Mouse (Mus musculus): ENCODE data around the gene Cck.

Cck gene

DNA sequence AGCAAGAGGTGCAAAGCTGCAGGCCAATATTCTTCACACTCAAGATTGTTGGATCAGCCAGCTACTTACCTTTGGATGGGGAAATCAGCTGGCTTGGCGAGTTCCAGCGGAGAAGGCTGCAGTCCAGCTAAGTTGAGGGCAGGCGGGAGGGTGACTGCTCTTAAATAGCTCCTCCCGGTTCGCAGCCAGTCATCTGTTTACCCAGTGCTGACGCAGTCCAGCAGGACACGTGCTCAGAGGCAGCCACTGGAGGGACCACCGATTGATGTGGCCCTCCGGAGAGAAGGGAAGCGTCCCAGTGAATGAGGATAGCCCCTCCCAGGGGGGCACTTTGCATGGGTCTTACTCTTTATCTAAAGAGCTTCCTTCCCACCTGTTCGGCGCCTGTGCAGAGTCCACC, at the start of gene Cck:
TSS of gene Cck (minus strand) at position 166 of the 400 bp plus-strand sequence.
- DNase-seq, result peak; percentile 52

DNA sequence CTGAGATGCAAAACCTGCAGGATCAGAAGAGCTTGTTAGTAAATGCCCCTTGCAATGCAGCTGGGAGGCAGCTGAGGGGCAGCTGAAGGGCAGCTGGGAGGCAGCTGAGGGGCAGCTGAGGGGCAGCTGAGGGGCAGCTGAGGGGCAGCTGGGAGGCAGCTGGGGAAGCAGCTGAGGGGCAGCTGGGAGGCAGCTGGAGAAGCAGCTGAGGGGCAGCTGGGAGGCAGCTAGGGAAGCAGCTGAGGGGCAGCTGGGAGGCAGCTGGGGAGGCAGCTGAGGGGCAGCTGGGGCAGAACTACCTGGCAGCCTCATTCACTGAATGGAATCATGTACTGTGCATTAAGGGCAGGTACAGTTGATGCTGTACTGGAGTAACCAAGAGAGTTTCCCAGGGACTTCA, 46.0 kb upstream of the Cck start:
- DNase-seq, result no peak

DNA sequence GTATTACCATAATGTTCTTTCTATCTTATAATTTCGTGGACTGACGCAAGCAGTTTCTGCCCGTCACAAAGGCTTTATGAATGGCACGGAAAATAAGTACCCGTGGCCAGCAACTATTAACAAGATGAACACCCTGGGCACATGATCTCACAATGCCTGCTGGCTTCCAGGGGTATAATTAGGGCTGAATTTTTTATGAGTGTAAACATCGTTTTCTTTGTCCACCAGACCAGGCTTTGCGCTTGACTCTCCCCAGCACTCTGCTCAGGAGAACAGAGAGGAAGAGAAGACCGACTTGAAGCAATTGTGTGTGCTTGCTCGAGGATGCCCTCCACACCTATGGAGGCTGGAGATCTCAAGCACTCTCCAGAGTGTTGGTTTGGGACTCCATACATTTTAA, 37.1 kb upstream of the Cck start:
- DNase-seq, result no peak

DNA sequence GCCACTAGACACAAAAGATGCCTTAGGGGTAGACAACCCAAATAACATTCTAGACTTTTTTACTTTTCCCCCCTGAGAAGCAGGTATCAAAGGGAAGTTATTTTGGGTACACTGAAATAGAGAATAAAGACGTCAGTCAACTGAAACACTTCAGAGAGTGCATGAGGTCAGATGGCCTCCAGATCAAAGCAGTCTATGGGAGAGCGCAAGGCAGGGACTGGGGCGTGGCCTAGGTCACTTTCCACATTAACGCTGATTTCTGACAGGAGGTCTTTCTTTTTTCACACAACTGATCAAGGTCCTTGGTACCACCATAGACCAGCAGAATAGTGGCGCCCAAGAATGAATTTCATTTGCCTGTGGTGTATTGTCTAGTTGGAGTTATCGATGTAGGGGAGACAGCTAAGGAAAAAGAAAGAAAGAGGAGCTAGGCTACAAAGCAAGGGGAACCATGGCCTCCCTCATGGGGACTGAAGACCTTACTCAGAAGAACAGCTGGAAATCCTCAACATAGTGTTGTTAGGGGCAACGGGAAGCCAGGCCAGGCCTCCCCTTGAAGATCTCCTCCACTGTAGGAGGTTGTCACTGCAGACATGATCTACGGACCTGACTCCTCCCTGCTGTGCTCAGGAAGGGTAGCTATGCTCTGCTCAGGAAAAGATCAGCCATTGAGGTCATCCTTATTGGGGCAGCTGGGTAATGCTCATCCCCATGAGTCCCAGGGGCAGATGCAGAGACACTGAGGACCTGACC, 33.3 kb upstream of the Cck start:
- DNase-seq, result no peak

DNA sequence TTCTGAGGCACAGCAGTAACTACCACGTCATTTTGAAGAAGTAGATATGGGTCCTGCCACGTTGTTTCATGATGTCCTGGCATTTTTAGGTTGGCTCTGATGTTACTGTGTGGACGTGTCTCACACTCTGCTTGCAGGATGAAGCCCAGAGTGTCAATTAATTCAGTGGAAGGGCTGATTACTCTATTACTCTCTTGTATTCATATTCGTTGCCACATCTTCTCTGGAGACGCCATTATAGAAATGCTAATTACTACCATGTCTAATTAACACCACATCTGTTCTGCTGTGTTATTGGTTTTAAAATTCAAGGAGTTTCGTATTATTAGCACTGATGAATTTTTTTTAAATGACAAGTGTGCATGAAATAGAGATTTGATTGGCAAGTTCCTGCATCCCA, 30.7 kb upstream of the Cck start:
- DNase-seq, result no peak

DNA sequence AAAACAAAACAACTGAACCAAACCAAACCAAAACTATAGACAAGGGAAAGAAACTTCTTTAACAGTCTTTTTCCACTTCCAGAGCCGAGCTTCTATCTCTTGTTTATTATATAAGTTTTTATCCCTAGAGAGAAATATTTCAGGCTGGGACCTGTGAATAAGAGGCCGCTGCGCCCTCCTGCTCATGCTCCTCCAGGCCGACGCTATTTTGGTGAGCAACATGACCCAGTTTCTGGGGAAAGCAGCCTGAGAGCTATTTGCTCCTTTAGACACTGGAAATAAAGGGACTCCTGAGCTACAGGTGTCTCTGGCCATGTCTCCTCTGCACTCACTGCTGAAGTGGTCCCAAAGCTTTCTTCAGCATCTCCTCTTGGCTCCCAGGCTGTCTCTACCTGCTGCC, 24.6 kb upstream of the Cck start:
- DNase-seq, result no peak

DNA sequence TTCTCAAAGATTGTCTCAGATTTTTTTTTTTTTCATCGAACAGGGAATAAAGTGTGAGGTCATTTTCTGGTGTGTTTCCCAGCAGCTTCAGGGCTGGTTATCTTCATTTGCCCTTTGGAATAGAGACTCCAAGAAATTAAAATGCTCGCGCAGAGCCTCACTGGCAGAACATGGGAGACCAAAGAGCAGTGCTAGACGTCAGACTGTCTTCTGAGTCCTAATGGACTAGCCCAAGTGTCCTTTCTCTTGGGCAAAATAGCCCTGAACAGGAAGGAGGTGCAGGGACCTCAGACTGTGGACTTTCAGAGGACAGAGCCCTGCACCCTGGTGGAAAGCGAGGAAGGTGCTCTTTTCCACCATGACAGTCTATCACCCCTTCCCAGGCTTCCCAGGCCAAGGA, 19.0 kb upstream of the Cck start:
- DNase-seq, result no peak

DNA sequence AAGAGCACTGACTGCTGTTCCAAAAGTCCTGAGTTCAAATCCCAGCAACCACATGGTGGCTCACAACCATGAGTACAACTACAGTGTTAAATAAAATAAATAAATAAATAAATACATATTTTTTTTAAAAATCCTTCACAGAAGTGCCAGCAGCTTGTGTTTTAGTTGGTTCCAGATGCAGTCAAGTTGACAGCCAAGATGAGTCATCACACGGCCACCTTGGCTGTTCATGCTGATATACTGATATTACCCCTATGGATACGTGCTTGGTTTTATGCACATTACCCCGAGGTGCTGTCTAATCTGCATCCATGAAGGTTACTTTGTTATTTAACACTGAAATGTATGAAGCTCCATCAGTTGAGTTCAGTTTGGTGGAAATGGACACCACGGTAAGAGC, 16.4 kb upstream of the Cck start:
- DNase-seq, result no peak

DNA sequence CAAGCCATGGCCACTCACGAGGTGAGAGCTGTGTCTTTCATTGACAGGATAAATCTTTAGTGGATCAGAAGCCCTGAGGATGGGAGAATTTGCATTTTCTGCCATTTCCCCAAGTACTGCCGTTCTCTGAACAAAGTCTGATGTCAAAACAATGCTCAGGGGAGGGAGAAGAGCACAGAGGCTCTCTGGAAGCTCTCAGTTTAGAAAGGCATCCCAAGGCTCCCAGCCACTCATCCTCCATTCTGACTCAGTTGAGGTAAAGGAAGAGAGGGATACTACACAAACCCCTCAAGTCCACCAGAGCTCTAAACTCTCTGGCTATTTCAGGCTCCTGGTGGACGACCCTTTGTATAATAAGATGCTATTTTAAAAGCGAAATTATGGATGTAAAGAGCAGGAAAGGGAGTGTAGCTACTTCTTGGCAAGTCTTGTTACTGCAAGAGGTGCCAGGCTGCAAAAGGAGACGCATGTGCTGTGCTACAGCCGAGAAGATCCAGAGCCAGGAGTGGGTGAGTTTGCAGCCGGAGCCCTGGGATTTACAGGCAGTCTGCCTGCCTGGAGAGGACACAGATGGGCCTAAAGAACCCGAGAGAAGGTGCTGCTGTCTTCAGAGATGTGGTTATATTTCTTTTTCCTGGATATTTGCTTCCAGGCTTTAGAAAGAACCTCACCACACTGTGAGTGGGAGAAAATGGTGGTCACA, 11.1 kb upstream of the Cck start:
- peak; percentile 56 for DNase-seq

DNA sequence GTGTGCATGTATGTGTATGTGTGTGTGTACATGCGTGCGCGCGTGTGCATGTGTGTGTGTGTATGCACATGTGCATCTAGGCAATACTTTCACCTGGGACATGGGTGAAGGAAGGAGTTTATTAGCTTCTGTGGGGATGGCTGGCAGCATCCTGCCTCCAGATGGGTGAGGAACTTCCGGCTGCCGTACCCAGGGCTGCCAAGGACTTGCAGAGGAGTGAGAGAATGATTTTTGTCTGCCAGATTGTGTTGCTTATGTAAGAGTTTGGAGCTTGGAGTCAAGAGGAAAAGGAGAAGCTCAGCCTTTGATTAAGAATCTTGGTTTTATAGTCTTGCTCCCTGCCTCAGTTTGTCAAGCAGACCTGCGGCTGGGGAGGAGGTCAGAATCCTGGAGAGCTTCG, 9.9 kb upstream of the Cck start:
- peak; percentile 58 for DNase-seq

DNA sequence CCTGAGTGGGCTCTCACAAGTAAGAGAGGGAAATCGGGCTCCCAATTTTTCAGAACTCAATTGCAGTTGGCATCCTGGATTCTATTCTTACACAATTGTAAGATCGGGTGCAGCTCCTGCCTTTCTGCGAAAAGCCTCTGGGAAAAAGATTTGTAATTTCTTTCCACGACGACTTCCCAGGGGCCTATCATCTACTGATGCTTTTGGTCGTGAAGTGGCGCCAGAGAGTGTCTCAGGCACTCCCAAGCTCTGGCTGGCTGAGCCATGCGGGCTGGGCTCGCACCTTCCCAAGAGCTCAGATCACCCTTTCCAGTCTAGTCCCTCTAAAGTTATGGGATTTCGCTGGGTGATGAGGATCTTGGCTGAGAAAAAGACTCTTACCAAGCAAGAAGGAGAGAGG, 608 bp upstream of the Cck start:
- peak; percentile 50 for DNase-seq

DNA sequence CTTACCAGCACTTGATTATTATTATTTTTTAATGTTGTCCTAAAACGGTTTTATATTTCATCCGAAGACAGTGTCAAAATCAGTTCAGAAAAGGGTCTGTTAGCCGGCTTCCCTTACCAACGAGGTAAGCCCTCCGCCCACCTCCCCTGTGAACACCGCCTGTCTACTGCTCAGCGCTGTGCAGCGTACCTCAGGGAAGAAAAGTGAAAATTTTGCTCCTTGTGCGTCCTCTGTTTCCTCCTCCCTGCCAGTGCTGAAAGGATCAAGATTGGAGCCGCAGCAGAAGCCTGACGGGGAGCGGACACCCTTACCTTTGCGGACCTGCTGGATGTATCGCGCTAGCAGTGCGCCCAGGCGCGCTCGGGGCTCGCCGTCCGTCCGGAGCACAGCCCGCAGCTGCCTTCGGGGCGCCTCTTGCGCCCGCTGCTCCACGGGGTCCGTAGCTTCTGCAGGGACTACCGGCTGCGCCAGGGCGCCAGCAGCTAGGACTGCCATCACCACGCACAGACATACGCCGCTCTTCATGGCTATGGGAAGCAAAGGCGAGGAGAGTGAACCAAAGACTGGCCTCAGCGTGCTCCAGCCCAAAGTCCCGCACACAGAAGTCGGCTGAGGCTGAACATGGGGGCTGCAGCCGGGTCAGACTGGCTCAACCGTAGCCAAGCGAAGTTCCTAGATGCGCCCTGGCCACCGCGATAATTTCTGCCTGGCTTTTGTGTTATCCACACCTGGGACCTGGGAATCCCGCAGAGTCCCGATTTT, 1.3 kb downstream of the Cck start:
- DNase-seq, result no peak

DNA sequence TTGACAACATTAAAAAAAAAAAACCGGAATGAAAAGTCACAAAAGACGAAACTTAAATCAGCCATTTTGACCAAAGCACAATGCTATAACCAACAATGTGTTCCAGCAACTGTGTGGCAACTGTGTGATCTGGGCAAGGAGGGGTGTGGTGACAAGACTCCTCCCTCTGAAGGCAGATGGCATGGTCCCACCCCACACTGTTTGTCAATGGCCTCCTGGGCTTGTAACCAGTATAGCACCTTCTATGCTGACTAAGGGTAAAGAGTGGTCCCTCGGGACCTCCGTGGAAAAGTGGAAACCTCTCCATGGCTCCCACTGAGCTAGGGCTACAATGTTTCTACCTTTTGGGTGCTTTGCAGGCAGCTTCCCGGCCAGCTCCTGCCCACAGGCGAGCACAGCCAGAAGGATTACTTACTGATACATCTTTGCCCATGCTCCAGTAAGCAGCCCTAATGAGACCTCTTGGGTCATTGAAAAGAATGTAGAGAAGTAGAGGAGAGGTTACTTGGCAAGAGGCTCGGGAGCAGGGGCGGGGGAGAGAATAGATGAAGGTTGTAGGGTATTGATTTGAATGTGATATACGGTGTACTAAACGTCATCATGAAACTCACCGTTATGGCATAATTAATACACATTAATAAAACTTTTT, 3.8 kb downstream of the Cck start:
- no peak for DNase-seq

DNA sequence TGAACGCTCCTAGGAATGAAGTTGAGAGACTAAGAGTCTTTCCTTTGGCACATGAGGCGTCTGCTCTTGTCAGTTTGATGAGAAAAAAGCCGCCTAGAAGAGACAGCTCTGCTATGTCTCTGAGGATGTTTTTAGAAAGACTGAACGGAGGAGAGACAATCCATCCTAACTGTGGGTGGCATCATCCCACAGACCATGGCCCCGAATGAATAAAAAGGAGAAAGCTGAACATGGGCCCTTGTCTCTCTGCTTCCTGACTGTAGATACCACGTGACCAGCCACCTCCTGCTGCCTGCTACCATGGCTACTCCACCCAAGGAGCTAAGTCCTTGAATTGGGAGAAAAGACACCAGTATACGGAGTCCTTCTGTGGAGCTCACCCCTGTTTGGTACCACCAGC, 8.3 kb downstream of the Cck start:
- no peak for DNase-seq

DNA sequence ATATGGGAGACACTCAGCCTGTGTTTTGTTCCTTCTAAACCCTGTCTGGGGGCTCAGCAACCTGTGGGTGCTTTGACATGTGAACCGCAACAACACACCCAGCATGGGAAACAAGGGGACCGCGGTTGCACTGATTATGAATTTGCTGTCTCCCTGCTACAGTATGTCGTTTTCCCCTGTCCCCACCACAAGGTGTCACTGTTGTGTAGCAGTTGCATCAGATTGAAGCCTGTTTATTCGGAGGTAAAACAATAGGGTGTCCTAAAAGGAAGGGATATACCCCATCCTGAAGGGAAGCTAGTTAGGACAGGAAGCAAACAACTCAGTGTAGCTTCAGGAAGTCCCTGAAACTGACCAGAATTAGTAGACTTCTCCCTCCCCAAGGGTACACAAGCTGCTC, 16.0 kb downstream of the Cck start:
- DNase-seq, result peak; percentile 71

DNA sequence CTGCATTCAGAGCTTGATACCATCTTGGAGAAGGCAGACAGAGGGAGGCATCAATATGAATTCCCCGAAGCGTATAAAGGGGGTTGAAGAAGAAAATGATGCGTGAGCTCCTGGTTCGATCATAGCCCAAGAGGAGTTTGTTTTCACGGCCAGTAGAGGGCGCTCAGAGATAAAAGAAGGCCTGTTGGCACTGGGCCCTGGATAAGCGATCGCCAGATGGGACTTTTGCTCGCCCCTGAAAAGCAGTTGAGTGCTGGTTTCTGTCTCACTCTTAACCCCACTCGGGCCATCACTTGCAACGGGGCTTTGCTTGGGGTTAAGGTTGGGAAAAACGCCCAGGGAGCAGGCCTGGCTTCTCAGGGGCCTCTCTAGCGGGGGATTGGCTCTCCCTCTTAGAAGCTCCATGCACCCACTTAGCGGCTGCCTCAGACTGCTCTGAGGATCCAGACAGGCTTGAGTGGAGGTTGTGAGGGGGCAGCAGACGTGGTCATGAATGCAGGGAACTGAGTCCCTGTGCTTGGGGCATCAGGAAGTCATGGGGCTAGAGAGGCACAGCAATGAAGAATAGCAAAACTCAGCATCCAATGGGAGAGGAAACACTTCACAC, 18.1 kb downstream of the Cck start:
- DNase-seq, result peak; percentile 86

DNA sequence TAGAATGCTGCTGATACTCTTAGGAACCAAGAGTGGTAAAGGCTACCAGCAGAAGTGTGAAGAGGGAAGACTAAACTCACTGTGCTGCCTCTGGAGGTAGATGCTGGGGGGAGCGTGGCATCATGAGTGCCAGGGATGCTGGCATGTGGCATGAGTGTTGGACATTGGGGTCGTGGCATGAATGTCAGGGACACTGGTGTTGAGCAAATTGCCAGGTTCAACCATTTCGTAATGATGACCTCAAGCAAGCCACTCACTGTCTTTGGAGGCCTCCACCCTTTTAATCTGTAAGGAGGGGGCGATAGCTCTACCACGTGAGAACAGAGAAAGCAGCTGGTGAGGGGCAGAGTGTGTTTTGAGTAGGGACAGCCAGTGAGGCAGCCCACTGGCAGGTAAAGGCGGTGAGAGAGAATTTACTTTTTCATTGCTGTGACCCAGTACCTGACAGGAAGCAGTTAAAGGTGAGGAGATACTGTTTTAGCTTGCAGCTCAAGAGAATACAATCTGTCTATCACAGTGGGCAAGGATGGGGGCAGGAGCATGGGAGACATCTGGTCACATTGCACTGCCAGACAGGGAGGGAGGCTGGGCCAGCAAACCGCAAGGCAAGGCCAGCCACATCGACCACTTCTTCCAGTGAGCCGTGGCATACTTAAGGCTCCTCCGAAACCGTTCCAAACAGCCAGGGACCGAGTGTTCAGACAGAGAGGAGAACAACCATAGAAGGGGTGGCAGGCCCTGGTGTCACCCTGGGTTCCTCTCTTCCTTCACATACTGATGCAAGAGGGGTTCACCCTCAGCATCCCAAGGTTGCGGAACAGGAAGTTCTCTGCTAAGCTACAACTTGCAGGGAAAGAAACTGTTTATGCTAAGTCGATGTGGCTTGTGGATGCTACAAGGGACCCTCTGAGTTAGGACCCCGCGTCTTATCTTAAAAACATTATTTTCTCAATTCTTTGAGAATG, 19.7 kb downstream of the Cck start:
- no peak for DNase-seq

DNA sequence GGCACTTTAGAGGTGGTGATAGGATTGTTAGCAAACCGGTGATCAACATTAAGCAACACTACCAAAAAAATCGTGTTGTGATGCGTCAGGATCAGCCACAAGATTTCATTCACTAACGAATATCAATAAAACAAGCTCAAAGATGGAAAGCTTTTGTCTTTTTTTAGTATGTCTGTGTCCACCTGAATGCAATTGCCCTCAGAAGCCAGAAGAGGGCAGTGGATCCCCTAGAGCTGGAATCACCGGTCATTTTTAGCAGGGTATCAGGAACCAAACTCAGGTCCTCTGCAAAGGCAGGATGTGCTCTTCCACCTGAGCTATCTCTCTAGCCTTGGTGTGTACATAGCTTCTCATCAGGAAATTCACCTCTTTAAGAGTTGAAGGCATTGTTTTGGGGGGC, 20.7 kb downstream of the Cck start:
- no peak for DNase-seq

DNA sequence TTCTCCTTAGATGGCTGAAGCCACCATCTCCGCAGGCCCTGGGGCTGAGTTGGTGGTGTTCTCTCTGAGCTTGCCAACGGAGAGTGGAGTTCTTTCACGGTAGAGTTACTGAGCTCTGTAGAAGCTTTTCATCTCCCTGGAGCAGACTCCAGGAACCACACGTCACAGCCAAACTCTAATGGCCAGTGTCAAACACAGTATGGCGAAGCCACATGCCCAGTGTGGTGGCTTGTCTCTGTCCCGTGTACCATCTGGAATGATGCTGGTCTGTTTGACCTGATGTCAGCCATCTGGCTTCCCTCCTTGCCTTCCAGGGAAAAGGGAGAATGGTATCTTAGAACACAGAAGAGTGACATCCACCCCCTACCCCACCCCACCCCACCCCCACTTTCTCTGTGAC, 25.8 kb downstream of the Cck start:
- no peak for DNase-seq

DNA sequence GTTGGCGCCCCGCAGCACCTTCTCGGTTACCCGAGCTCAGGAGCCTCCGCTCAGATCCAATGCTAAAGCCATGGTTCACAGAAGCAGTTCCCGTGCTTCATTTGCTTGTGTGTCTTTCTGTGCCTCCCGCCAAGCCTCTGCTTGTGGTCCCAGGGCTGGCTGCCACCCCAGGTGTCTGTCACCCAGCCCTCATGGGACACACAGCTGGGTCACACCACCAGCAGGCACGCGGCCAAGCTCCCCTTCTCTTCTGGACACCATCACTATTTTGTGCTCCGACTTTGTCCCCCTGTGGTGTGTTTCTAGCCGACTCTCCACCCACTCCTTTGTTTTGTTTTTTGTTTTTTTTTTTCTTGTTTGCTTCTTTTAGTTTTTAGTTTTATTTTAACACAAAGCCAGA, 28.0 kb downstream of the Cck start:
- no peak for DNase-seq

DNA sequence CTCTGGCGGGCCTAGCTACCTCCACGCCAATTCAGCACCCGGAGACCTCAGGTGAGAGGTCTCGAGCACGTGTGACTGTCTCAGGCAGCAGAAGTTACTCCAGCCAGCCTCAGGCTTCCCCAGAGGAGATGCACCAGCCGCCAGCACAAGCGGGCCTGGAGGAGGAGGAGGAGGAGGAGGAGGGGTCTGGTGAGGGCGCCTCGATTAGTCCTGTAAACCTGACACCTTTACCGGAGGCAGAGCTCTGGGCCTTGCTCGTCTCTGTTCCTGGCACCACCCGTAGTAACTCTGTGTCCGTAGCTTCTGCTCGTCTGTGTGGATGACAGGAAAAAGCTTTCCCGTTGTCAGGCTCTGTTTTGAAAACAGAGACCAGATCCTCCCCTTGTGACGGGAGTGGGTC, 35.0 kb downstream of the Cck start:
- no peak for DNase-seq

DNA sequence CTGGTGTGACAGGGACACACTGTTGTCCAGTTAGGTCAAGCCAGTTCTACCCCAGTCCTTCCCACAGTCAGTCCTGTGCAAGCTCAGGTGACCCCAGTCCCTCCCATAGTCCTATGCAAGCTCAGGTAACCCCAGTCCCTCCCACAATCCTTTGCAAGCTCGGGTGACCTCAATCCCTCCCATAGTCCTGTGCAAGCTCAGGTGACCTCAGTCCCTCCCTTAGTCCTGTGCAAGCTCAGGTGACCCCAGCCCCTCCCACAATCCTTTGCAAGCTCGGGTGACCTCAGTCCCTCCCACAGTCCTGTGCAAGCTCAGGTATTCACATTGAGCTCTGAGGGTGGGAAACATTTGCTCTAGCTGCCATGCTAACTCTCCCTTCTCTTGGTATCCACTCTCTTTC, 35.5 kb downstream of the Cck start:
- DNase-seq, result no peak

Measured in right cerebral cortex, postnatal 14 days (tissue).